Mouse (Mus musculus) ES-Bruce4 (cell line): ENCODE results near the gene Susd2.

ENCODE experiments used
- CTCF ChIP-seq: IDR thresholded peaks from one replicate; pipeline ENCODE4 v1.8.1; 2011; ENCODE audit warnings: low read depth, low read length
- EP300 ChIP-seq: IDR thresholded peaks from 2 replicates; pipeline ENCODE4 v1.6.1; 2011; ENCODE audit warnings: low read depth, low read length; ENCODE audit not compliant: insufficient read depth
- POLR2A ChIP-seq: IDR thresholded peaks from one replicate; pipeline ENCODE4 v1.8.1; 2011; ENCODE audit warnings: low read length; ENCODE audit not compliant: insufficient read depth

- TF ChIP-seq CTCF (no peak), POLR2A (no peak), EP300 (no peak)
Observed at GRCm38 (mm10) chr10:75677571-75677970, 33.8 kb upstream of the Susd2 start.
